Mouse (Mus musculus) bone marrow, adult 2 months (tissue): ENCODE results near the gene Unc119.

ENCODE experiments used
- CTCF ChIP-seq: fragments of 200-500 bp; IDR thresholded peaks from 2 replicates; pipeline ENCODE4 v1.5.1; 2011; ENCODE audit warnings: low read length, control low read depth; ENCODE audit not compliant: control insufficient read depth, insufficient read depth
- POLR2A ChIP-seq: fragments of 200-500 bp; IDR thresholded peaks from 2 replicates; pipeline ENCODE4 v1.6.1; 2011; ENCODE audit warnings: low read depth, mild to moderate bottlenecking, control low read depth, low read length, borderline replicate concordance; ENCODE audit not compliant: control insufficient read depth

GRCm38 (mm10) chr11:78324965-78325364, 18.3 kb upstream of the Unc119 start:
- no peak for TF ChIP-seq POLR2A
- no peak for TF ChIP-seq CTCF
